Mouse (Mus musculus) adrenal gland, adult (tissue): ENCODE results near the gene Ociad1.
"Not testable (repeated sequence)": the region's sequence is repeated elsewhere in the genome, so short reads cannot be mapped to it uniquely, and the experiment has no call there.

Source experiments
- DNase-seq, 2 experiments: peaks; one replicate each; pipeline ENCODE4 v3.0.0; 2022 to 2023; ENCODE audit warnings: low spot score in 1 of 2; ENCODE audit not compliant: inconsistent age in 2 of 2

The Ociad1 gene

GRCm38 (mm10) chr5:73284046-73284445 is 8.5 kb upstream of the Ociad1 start:
- DNase-seq, result no peak

- DNase-seq, result no peak
Measured at GRCm38 (mm10) chr5:73285470-73285978, 7.1 kb upstream of the Ociad1 start.

GRCm38 (mm10) chr5:73286603-73287002 is 6.0 kb upstream of the Ociad1 start:
- no peak for DNase-seq

- DNase-seq, result no peak
Measured at GRCm38 (mm10) chr5:73289900-73290299, 2.7 kb upstream of the Ociad1 start.

- DNase-seq, result no peak
Measured at GRCm38 (mm10) chr5:73293458-73293827, 859 bp downstream of the Ociad1 start.

GRCm38 (mm10) chr5:73295016-73295415 is 2.4 kb downstream of the Ociad1 start:
- DNase-seq, result no peak

GRCm38 (mm10) chr5:73295916-73296315 is 3.3 kb downstream of the Ociad1 start:
- DNase-seq, result no peak

- DNase-seq, result no peak
Measured at GRCm38 (mm10) chr5:73301601-73302307, 9.2 kb downstream of the Ociad1 start.

GRCm38 (mm10) chr5:73304507-73304906 is 11.9 kb downstream of the Ociad1 start:
- DNase-seq, result no peak

GRCm38 (mm10) chr5:73306486-73306885 is 13.9 kb downstream of the Ociad1 start:
- DNase-seq, result no peak

- DNase-seq, result no peak
Measured at GRCm38 (mm10) chr5:73307297-73307696, 14.7 kb downstream of the Ociad1 start.

GRCm38 (mm10) chr5:73309496-73309895 is 16.9 kb downstream of the Ociad1 start:
- DNase-seq, result no peak

GRCm38 (mm10) chr5:73310401-73310800 is 17.8 kb downstream of the Ociad1 start:
- DNase-seq, result no peak

- DNase-seq, result no peak
Measured at GRCm38 (mm10) chr5:73311458-73311857, 18.9 kb downstream of the Ociad1 start.

GRCm38 (mm10) chr5:73313591-73313990 is 21.0 kb downstream of the Ociad1 start:
- DNase-seq, result no peak

GRCm38 (mm10) chr5:73314654-73315053 is 22.1 kb downstream of the Ociad1 start:
- peak in 1 of 2 experiments; percentile 70 for DNase-seq

- no peak for DNase-seq
Measured at GRCm38 (mm10) chr5:73319306-73319705, 26.7 kb downstream of the Ociad1 start.

GRCm38 (mm10) chr5:73322684-73323083 is 30.1 kb downstream of the Ociad1 start:
- not testable (repeated sequence) for DNase-seq

- DNase-seq, result no peak
Measured at GRCm38 (mm10) chr5:73323602-73324001, 31.0 kb downstream of the Ociad1 start.

- DNase-seq, result no peak
Measured at GRCm38 (mm10) chr5:73324526-73325170, 32.1 kb downstream of the Ociad1 start.

- DNase-seq, result peak in 1 of 2 experiments; percentile 62
Measured at GRCm38 (mm10) chr5:73331002-73331401, 38.4 kb downstream of the Ociad1 start.

- no peak for DNase-seq
Measured at GRCm38 (mm10) chr5:73336448-73336847, 43.9 kb downstream of the Ociad1 start.
